Mouse (Mus musculus): Measurements from ENCODE around the gene Eif2ak1. TPM values are rescaled to one million over a fixed set of nuclear protein-coding genes. Genes with fewer than 3 reads are reported as not detected.
"Not testable (repeated sequence)": the region's sequence is repeated elsewhere in the genome, so short reads cannot be mapped to it uniquely, and the experiment has no call there.

Eif2ak1 gene
- total RNA-seq (2012; rRNA removed): 28.1 and 29.7 TPM in 2 replicates

DNA sequence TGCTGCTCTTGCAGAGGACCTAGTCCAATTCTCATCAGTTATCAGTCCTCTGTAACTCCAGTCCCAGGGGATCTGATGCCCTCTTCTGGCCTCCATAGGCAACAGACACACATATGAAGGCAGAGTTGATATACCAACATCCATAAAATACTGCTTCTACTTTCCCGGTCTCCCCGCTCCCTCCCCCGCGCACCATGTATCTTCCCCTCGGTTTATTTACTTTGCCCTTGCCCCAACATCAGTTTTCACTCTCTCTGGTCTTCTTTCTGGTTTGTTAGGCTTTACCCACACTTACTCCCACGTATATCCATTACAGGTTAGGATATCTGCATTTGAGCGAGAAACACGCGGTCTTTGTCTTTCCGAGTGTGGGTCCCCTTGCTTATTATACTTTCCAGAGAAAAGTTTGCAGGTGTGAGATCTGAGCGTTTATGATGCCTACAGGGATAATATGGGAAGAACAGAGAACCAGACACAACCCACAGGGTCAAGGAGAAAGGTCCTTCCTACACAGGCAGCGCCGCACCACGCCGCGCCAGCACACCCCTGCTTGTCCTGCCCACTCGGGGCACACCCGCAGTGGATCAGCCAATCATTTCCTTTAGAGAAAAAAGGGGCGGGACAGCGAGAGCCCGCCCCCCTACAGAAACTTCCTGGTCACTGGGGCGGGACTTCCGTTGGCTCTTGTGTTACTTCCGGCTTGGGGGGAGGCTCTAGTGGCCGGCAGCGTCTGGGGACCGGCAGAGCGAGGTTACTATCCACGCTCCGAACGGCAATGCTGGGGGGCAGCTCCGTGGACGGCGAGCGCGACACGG, at the start of gene Eif2ak1:
TSS of gene Eif2ak1 (plus strand) at position 673 of the 815 bp plus-strand sequence.
- Histone ChIP-seq H3K27ac (ENCODE audit: insufficient read depth, low read depth, low read length, poor library complexity, severe bottlenecking) (no peak within 1 kb of the TSS), H3K4me3 (ENCODE audit: insufficient read depth in 1 of 2, low read depth in 1 of 2, low read length in 2 of 2, poor library complexity in 1 of 2, severe bottlenecking in 1 of 2) (peak within 1 kb of the TSS; percentile 96 to 98), H3K9ac (ENCODE audit: insufficient read depth, low read depth, low read length, poor library complexity, severe bottlenecking) (peak within 1 kb of the TSS; percentile 96), H3K36me3 (ENCODE audit: control insufficient read depth, insufficient read depth, low read length, poor library complexity, severe bottlenecking) (no peaks in the 10 kb centered on the region), H3K4me1 (ENCODE audit: control insufficient read depth in 2 of 2, insufficient read depth in 2 of 2, low read length in 2 of 2, poor library complexity in 1 of 2) (peaks cover 0 to 6% of the 10 kb centered on the region in 2 experiments; a peak in 1 of 4 replicates), H3K9me3 (ENCODE audit: control insufficient read depth, insufficient read depth, low read depth, low read length) (no peaks in the 10 kb centered on the region)
- no peak for TF ChIP-seq CHD2 (IDR thresholded peaks at IDR 0.05; ENCODE audit: low read depth, low read length)
- TF ChIP-seq ZC3H11A (IDR thresholded peaks at IDR 0.05; ENCODE audit: borderline replicate concordance, low read depth, low read length): no peak
- TF ChIP-seq HCFC1 (IDR thresholded peaks at IDR 0.05; ENCODE audit: borderline replicate concordance, insufficient read depth, low read length): no peak
- no peak for TF ChIP-seq MAFK (IDR thresholded peaks at IDR 0.05; ENCODE audit: insufficient read depth, low read depth, low read length)
- TF ChIP-seq ZNF384 (IDR thresholded peaks at IDR 0.05; ENCODE audit: low read depth, low read length): no peak
- DNase-seq (ENCODE audit: low read depth, low spot score): peak; percentile 91
- in situ Hi-C loops (cut with MboI; ENCODE audit: low sequenced_read_pairs in 2 of 2, unreplicated experiment in 2 of 2): no loop called here

DNA sequence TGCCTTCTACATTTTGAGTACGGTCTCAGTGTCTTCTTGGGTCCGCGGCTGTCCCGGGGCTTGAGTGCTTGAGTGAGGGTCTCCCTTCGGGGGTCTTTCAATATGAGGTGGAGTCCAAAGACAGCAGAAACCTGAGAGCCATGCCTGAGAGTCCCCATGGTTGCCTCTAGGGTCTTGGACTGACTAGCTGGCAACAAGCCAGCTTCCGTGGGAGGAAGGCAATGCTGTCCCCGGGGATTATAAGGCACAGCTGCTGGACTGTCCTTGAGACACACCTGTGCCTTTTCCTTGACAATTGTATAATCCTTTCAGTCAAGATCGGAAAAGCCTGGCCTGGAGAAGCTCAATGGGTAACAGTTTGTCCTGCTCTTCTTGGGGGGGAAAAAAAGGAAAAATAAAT, 35.6 kb upstream of the Eif2ak1 start:
- Histone ChIP-seq H3K27ac (ENCODE audit: insufficient read depth, low read depth, low read length, poor library complexity, severe bottlenecking) (no peak overlapping the region), H3K9ac (ENCODE audit: insufficient read depth, low read depth, low read length, poor library complexity, severe bottlenecking) (no peak overlapping the region), H3K4me3 (ENCODE audit: insufficient read depth in 1 of 2, low read depth in 1 of 2, low read length in 2 of 2, poor library complexity in 1 of 2, severe bottlenecking in 1 of 2) (no peak overlapping the region), H3K9me3 (ENCODE audit: control insufficient read depth, insufficient read depth, low read depth, low read length) (no peaks in the 10 kb centered on the region), H3K4me1 (ENCODE audit: control insufficient read depth in 2 of 2, insufficient read depth in 2 of 2, low read length in 2 of 2, poor library complexity in 1 of 2) (no peaks in the 10 kb centered on the region), H3K36me3 (ENCODE audit: control insufficient read depth, insufficient read depth, low read length, poor library complexity, severe bottlenecking) (no peaks in the 10 kb centered on the region)
- TF ChIP-seq HCFC1 (IDR thresholded peaks at IDR 0.05; ENCODE audit: borderline replicate concordance, insufficient read depth, low read length) (no peak), ZC3H11A (IDR thresholded peaks at IDR 0.05; ENCODE audit: borderline replicate concordance, low read depth, low read length) (no peak), CHD2 (IDR thresholded peaks at IDR 0.05; ENCODE audit: low read depth, low read length) (no peak), ZNF384 (IDR thresholded peaks at IDR 0.05; ENCODE audit: low read depth, low read length) (no peak), MAFK (IDR thresholded peaks at IDR 0.05; ENCODE audit: insufficient read depth, low read depth, low read length) (no peak)
- no peak for DNase-seq (ENCODE audit: low read depth, low spot score)
- in situ Hi-C loops (cut with MboI; ENCODE audit: low sequenced_read_pairs in 2 of 2, unreplicated experiment in 2 of 2): no loop called here

DNA sequence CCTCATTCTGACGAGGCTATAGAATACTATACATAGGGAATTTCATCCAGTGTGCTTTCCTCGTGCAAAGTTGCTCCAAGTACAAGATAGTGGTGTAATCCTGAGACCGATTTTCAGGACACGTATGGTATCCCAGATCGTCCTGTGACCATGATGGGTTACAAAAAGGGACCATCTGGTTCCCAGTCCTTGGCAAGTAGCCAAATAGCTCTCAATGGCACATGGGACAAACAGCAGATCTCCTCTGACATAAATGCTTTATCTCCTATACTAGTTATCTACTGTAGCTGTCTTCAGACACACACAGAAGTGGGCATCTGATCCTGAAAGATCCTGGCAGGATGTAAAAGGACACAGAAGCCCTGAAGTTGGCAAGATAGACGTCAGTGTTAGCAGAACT, 32.2 kb upstream of the Eif2ak1 start:
- Histone ChIP-seq H3K9me3 (ENCODE audit: control insufficient read depth, insufficient read depth, low read depth, low read length) (no peaks in the 10 kb centered on the region), H3K4me3 (ENCODE audit: insufficient read depth in 1 of 2, low read depth in 1 of 2, low read length in 2 of 2, poor library complexity in 1 of 2, severe bottlenecking in 1 of 2) (no peak overlapping the region), H3K36me3 (ENCODE audit: control insufficient read depth, insufficient read depth, low read length, poor library complexity, severe bottlenecking) (no peaks in the 10 kb centered on the region), H3K4me1 (ENCODE audit: control insufficient read depth in 2 of 2, insufficient read depth in 2 of 2, low read length in 2 of 2, poor library complexity in 1 of 2) (no peaks in the 10 kb centered on the region), H3K27ac (ENCODE audit: insufficient read depth, low read depth, low read length, poor library complexity, severe bottlenecking) (no peak overlapping the region), H3K9ac (ENCODE audit: insufficient read depth, low read depth, low read length, poor library complexity, severe bottlenecking) (no peak overlapping the region)
- TF ChIP-seq MAFK (IDR thresholded peaks at IDR 0.05; ENCODE audit: insufficient read depth, low read depth, low read length) (no peak), HCFC1 (IDR thresholded peaks at IDR 0.05; ENCODE audit: borderline replicate concordance, insufficient read depth, low read length) (no peak), ZC3H11A (IDR thresholded peaks at IDR 0.05; ENCODE audit: borderline replicate concordance, low read depth, low read length) (no peak), ZNF384 (IDR thresholded peaks at IDR 0.05; ENCODE audit: low read depth, low read length) (no peak), CHD2 (IDR thresholded peaks at IDR 0.05; ENCODE audit: low read depth, low read length) (no peak)
- in situ Hi-C loops (cut with MboI; ENCODE audit: low sequenced_read_pairs in 2 of 2, unreplicated experiment in 2 of 2): no loop called here
- no peak for DNase-seq (ENCODE audit: low read depth, low spot score)

DNA sequence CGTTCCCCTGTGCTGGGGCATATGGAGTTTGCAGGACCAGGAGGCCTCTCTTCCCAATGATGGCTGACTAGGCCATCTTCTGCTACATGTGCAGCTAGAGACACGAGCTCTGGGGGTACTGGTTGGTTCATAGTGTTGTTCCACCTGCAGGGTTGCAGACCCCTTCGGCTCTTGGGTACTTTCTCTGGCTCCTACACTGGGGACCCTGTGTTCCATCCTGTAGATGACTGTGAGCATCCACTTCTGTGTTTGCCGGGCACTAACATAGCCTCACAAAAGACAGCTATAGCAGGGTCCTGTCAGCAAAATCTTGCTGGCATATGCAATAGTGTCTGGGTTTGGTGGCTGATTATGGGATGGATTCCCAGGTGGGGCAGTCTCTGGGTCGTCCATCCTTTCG, 16.4 kb upstream of the Eif2ak1 start:
- H3K36me3 ChIP-seq (ENCODE audit: control insufficient read depth, insufficient read depth, low read length, poor library complexity, severe bottlenecking); H3K9me3 ChIP-seq (ENCODE audit: control insufficient read depth, insufficient read depth, low read depth, low read length); H3K27ac ChIP-seq (ENCODE audit: insufficient read depth, low read depth, low read length, poor library complexity, severe bottlenecking); H3K4me1 ChIP-seq (ENCODE audit: control insufficient read depth in 2 of 2, insufficient read depth in 2 of 2, low read length in 2 of 2, poor library complexity in 1 of 2); H3K9ac ChIP-seq (ENCODE audit: insufficient read depth, low read depth, low read length, poor library complexity, severe bottlenecking); in situ Hi-C loops (cut with MboI; ENCODE audit: low sequenced_read_pairs in 2 of 2, unreplicated experiment in 2 of 2); DNase-seq (ENCODE audit: low read depth, low spot score); H3K4me3 ChIP-seq (ENCODE audit: insufficient read depth in 1 of 2, low read depth in 1 of 2, low read length in 2 of 2, poor library complexity in 1 of 2, severe bottlenecking in 1 of 2): not testable (repeated sequence)
